Mouse (Mus musculus) E14TG2a.4 (cell line): ENCODE results near the gene Arfgap2.

Source experiments
- CTCF ChIP-seq: conservative IDR thresholded peaks from 2 replicates; pipeline ENCODE4 v1.5.1; 2014; ENCODE audit warnings: low read length
- NANOG ChIP-seq: IDR thresholded peaks from 2 replicates; pipeline ENCODE4 v1.6.1; 2014; ENCODE audit warnings: borderline replicate concordance, low read length, mixed read lengths
- POU5F1 ChIP-seq: IDR thresholded peaks from 2 replicates; pipeline ENCODE4 v1.6.1; 2014; ENCODE audit warnings: low read length, borderline replicate concordance

- TF ChIP-seq NANOG: no peak
- no peak for TF ChIP-seq CTCF
- no peak for TF ChIP-seq POU5F1
These were observed 49.4 kb downstream of the Arfgap2 start for GRCm38 (mm10) chr2:91314184-91314583.
